Mouse (Mus musculus): Measurements from ENCODE around the gene Ciz1.

The Ciz1 gene

GRCm38 (mm10) chr2:32375317-32375940, 23.3 kb downstream of the Ciz1 start:
- DNase-seq (ENCODE audit: inconsistent age in 2 of 2, low spot score in 1 of 2) = no peak

DNA sequence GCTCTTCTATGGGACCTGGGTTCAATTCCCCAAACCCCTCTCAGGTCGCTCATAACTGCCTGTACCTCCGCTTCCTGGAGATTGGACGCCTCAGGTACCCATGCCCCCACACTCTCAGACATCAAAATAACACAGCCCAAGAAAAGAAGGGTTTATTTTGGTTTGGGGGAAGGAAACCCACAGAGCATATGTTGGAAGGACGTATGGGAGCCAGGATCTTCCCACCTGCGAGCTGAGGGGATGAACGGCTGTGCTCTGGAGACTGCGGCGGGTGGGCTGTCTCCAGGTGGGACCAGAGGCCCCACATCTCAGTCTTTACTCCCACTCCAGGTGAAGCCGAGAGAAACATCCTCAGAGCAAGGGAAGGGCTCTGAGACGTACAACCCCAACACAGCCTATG, 24.8 kb downstream of the Ciz1 start:
- no peak for DNase-seq (ENCODE audit: inconsistent age in 2 of 2, low spot score in 1 of 2)

DNA sequence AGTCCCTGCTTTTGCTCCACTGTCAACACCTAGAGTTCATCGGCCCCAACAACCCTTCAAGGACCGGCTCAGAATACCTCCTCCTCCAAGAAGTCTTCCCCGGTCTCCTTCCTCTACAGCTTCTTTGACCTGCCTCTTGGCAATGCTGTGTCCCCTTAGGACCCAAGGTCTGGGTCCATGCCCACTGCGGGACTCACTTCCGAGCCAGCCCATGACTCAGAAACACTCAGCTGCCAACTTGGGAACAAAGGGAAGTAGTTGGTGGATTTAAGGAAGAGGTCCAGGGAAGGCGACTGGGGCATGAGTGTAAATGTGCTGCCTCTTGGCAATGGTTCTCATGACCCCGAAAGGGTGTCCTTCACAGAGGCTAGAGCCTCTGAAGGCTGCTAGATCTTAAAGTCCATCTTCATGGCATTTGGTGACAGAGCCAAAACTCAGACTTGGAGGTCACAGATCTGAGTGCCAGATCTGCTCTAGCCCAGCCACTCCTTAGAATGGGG, 27.9 kb downstream of the Ciz1 start:
- DNase-seq (ENCODE audit: inconsistent age in 2 of 2, low spot score in 1 of 2) = peak; percentile 86 to 93

- no peak for DNase-seq (ENCODE audit: inconsistent age in 2 of 2, low spot score in 1 of 2)
Observed at GRCm38 (mm10) chr2:32381141-32381774, 29.1 kb downstream of the Ciz1 start.

- peak; percentile 97 to 98 for DNase-seq (ENCODE audit: inconsistent age in 2 of 2, low spot score in 1 of 2)
Observed at GRCm38 (mm10) chr2:32381775-32382223, 29.7 kb downstream of the Ciz1 start, which contains the start of gene 1110008P14Rik. Gene 1110008P14Rik (minus strand): TSS chr2:32381938.

- DNase-seq (ENCODE audit: inconsistent age in 2 of 2, low spot score in 1 of 2) = peak in 1 of 2 experiments; percentile 28
Observed at GRCm38 (mm10) chr2:32382689-32383088, 30.6 kb downstream of the Ciz1 start.

- peak; percentile 55 to 62 for DNase-seq (ENCODE audit: inconsistent age in 2 of 2, low spot score in 1 of 2)
Observed at GRCm38 (mm10) chr2:32387706-32388490, 35.8 kb downstream of the Ciz1 start, which contains the start of gene Lcn2. Gene Lcn2 (minus strand): TSS chr2:32388252.

DNA sequence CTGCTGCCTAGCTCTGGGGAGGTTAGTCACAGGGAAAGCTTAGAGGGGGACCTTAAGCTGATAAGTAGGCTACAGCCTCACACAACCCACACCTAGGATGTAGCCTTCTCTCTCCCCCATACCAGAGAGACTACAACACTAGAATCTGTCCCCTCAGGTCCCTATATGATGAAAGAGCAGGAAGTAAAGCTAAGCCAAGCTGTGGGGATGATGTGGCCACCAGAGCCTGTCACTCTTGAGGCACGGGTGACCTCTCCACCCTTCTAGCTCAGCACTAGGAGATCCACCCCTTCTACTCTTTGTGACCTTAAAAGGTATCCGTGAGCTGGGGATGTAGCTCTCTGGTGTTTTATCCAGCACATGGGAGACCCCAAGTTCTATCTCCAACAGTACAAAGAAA, 37.0 kb downstream of the Ciz1 start:
- no peak for DNase-seq (ENCODE audit: inconsistent age in 2 of 2, low spot score in 1 of 2)

GRCm38 (mm10) chr2:32390871-32391270, 38.7 kb downstream of the Ciz1 start:
- DNase-seq (ENCODE audit: inconsistent age in 2 of 2, low spot score in 1 of 2) = no peak

GRCm38 (mm10) chr2:32392063-32392462, 39.9 kb downstream of the Ciz1 start:
- DNase-seq (ENCODE audit: inconsistent age in 2 of 2, low spot score in 1 of 2) = no peak

DNA sequence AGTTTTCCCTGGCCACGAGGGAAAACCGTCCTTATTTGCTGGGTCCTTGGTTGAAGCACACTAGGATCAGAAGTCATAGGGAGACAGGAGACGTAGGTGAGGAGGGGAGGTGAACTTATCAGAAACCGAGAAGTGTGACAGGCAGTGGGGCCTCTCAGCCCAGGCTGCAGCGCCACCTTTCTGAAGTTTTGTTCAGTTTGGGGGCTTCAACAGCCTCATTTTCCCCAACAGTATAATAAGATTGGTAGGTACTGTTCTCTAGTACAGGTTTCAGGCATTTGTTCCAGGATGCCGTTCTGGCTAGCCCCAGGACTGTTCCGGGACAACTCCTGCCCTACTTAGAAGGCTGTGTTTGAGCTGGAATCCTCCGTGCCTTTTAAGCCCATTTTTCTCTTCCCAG, 42.8 kb downstream of the Ciz1 start:
- peak in 1 of 2 experiments; percentile 62 for DNase-seq (ENCODE audit: inconsistent age in 2 of 2, low spot score in 1 of 2)

DNA sequence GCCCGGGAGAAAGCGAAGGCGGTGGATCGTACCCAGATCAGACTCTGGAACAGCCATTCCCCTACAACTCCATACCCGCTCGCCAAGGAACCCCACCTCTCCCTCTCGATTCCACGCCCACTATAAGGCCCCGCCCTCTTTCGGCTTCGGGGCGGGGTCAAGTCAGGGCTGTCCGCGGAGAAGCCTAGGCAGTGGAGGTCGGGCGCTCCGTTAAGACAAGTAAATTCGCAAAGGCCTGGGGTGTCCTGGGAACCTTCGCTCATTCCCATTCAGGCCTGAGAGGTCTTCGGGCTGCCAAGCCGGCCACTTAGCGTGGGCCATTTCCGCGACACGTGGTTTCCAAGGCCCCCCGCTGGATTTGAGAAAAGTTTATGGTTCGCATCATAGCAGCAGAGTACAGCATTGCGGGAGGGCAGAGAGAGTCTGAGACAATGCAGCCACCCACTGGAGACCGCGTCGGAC, 43.4 kb downstream of the Ciz1 start, which contains the start of gene Ptges2:
Ptges2 (plus strand) TSS at position 413 of the 462 bp plus-strand sequence.
- DNase-seq (ENCODE audit: inconsistent age in 2 of 2, low spot score in 1 of 2) = peak; percentile 95 to 98

DNA sequence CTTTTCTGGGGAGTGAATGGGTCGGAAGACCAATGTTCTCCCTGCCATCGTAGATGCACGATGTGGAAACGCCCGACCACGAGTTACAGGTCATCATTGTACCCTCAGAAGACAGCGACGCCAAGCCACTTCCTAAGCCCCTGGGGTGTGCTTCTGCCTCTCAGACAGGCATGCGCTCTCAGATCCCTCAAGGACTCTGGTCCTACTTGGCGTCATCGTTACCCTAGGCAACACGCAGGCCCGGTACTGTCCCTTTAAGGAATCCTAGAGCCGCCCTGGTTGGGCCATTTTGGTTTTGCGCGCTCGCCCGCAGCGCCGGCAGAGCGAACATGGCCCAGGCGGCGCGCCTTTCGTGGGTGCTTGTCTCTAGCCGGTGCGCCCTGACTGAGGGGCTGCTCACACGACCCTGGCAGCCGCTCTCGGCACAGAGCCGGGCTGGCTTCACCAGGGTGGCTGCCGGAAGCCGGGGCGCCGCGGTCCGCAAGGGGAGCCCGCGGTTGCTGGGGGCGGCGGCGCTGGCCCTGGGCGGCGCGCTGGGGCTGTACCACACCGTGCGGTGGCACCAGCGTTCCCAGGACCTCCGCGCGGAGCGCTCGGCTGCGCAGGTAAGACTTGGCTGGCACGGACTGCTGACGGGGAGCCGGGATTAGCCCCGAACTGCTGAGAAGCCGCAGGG, 44.0 kb downstream of the Ciz1 start:
- peak; percentile 94 to 98 for DNase-seq (ENCODE audit: inconsistent age in 2 of 2, low spot score in 1 of 2)

GRCm38 (mm10) chr2:32396695-32397094, 44.6 kb downstream of the Ciz1 start:
- DNase-seq (ENCODE audit: inconsistent age in 2 of 2, low spot score in 1 of 2) = no peak

DNA sequence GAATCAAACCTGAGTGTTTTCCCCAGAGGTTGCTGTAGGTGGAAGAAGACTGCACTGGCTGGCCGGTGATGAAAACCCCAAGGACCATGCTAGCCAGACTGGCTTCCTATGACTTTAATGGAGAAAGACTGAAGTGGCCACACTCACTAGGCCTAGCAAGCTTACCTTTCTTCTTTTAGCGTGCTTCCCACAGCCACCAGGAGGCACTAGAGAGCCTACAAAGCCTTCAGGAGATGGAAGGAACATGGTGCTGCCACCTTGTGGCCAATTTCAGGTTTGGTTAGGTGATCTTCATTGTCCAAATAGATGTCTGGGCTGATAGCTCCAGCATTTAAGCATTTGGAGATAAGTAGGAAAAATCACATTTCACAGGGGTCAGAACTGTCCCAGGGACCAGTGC, 52.5 kb downstream of the Ciz1 start:
- peak; percentile 92 to 98 for DNase-seq (ENCODE audit: inconsistent age in 2 of 2, low spot score in 1 of 2)

DNA sequence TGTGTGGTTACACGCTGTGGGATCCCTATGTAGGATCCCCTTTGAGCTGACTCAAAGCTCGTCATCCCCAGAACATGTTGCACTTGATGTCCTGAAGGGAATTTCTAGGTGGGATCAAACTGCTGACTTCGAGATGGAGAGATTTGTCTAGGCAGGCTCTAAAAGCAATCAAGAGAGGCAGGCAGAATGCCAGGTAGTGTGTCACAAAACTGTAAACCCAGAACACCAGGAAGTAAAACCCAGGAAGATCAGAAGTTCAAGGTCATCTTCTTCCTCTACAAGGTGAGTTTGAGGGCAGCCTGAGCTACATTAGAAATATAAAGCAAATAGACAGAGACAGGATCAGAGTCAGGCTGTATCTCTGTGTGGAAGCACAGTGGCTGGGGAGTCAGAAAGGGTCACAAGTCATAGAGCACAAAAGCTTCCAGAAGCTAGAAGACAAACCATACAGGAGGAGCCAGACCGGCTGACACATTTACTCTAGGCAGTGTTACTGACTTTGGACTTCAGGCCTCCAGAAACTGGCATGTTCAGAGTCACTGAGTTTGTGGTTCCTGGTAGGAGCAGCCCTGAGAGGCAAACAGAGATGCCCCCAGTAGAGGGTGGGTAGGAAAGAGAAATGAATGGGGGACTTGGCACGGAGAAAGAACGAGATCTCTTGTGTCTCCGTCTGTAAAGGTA, 55.2 kb downstream of the Ciz1 start:
- DNase-seq (ENCODE audit: inconsistent age in 2 of 2, low spot score in 1 of 2) = no peak

DNA sequence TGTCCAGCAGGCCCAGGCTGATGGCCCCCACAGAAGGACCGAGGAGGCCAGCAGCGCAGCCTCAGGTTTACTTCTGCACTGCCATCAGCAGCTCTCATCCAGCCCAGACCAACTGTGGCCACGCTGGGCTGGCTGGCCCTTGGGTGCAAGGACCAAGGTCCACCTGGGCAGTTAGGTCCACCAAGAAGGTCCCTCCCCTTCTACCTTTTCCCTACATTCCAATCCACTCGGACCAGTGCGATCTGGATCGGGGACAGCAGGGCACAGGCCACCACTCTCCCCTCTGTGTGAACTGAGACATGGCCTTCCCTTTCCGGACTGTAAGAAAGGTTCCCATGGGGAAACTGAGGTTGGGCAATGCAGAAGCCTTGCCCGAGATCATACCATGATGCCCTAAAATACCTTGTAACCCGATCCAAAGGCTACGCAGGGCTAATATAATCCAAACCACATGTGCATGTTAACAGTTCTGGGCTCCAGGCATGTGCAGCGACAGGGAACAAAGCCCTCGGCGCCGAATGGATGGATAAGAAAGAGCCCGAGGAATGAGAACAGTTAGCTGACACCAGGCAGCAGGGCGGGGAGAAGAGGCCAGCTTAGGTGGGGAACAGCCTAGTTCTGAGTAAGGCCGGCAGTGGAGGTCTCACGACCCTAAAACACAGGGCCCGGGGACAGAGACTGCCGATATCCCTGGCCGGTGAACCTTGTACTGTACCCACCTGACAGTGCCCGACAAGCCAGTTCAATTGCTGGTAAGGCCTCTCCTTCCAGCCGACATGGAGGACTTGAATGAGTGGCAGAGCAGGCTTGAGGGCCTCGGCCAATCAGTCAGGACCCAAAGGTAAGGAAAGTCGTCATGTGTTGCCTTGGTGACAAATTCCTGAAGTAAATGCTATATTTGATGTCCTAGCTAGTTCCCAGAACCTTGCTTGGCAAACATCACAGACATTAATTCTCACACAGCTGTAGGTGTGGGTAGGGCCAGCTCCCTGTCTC, 56.6 kb downstream of the Ciz1 start:
- DNase-seq (ENCODE audit: inconsistent age in 2 of 2, low spot score in 1 of 2) = no peak

DNA sequence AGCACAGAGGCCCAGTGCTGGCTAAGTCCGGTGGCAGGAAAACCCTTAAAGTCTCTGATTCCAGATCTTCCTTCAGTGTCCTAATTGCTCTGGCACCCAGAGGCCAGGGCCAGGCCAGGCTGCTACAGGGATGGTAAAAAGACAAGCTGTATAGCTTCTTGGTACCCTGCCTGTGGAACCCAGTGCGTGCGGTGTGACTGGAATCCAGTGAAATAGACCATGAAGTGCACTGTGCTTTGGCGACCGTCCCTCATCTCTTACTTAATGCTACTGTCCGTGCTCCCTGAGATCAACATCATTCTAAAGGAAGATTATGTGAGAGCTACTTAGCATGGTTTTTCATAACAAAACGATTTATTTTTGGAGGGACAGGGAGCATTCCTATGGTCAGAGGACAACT, 59.3 kb downstream of the Ciz1 start:
- DNase-seq (ENCODE audit: inconsistent age in 2 of 2, low spot score in 1 of 2) = no peak
